Mouse (Mus musculus) neural tube, embryonic 13.5 days (tissue): ENCODE measurements around the gene Vmn1r112. TPM values are rescaled to one million over a fixed set of nuclear protein-coding genes. Genes with fewer than 3 reads are reported as not detected.
"Not testable (repeated sequence)": the region's sequence is repeated elsewhere in the genome, so short reads cannot be mapped to it uniquely, and the experiment has no call there.

Experiments
- ATAC-seq: fragments of 200-750 bp; cut with Nextera tagmentation; 2 replicates; pipeline ENCODE4 v1.8.0; 2017; ENCODE audit warnings: low read depth, mild to moderate bottlenecking, moderate TSS enrichment, moderate library complexity
- H3K27ac ChIP-seq: fragments of 300-500 bp; sonication (generic); replicated peaks from 2 replicates; pipeline ENCODE4 v1.5.1; 2015; ENCODE audit warnings: moderate library complexity, mild to moderate bottlenecking, inconsistent platforms
- H3K27me3 ChIP-seq: fragments of 300-500 bp; sonication (generic); 2 replicates; pipeline ENCODE4 v1.6.1; 2015; ENCODE audit warnings: mild to moderate bottlenecking, inconsistent platforms
- H3K36me3 ChIP-seq: fragments of 300-500 bp; sonication (generic); 2 replicates; pipeline ENCODE4 v1.6.1; 2015; ENCODE audit warnings: mild to moderate bottlenecking, inconsistent platforms
- H3K4me1 ChIP-seq: fragments of 300-500 bp; sonication (generic); replicated peaks from 2 replicates; pipeline ENCODE4 v1.6.1; 2015; ENCODE audit warnings: inconsistent platforms
- H3K4me2 ChIP-seq: fragments of 300-500 bp; sonication (generic); 2 replicates; pipeline ENCODE4 v1.6.1; 2015; ENCODE audit warnings: inconsistent platforms, mild to moderate bottlenecking, moderate library complexity
- H3K4me3 ChIP-seq: fragments of 300-500 bp; sonication (generic); 2 replicates; pipeline ENCODE4 v1.5.1; 2015; ENCODE audit warnings: mild to moderate bottlenecking, inconsistent platforms
- H3K9ac ChIP-seq: fragments of 300-500 bp; sonication (generic); 2 replicates; pipeline ENCODE4 v1.6.1; 2015; ENCODE audit warnings: moderate library complexity, mild to moderate bottlenecking, inconsistent platforms
- H3K9me3 ChIP-seq: fragments of 300-500 bp; sonication (generic); 2 replicates; pipeline ENCODE4 v1.6.1; 2016; ENCODE audit warnings: inconsistent platforms
- WGBS: fragments of 180-500 bp; shearing (Covaris S2); methylation state at CpG from one replicate; pipeline ENCODE4 v1.1.7; 2015; 5-methylcytosine and 5-hydroxymethylcytosine counted together
- polyA plus RNA-seq: library from polyadenylated mRNA; unstranded; fragments of >200 nt; fragmentation: Nextera tagmentation; extraction: Ambion mirVana; gene quantifications from 2 replicates; pipeline ENCODE4 v1.2.1, GENCODE M21; 2015

Gene Vmn1r112
- polyA plus RNA-seq = not detected in 2 replicates

DNA sequence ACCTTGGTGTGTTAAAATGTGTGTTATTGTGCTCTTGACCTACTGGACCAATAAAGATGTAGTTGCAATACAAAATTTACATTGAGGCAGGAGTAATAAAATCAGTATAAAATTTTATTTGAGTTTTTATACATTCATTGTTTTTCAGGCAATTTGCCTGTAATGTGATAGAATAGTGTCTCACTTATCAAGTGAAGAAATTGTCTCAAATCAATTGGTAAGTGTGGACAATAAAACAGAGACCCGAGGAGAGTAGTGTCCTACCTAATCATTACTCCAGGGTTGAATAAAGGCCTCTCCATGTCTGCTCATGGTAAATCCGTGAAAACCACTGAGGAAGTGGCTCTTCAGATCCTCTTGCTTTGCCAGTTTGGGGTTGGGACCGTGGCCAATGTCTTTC is at the start of gene Vmn1r112:
Vmn1r112 (plus strand) TSS at position 301 of the 400 bp plus-strand sequence.
- H3K4me3 ChIP-seq, ATAC-seq, H3K4me2 ChIP-seq, H3K27me3 ChIP-seq, H3K9me3 ChIP-seq, H3K4me1 ChIP-seq, H3K36me3 ChIP-seq, H3K9ac ChIP-seq, H3K27ac ChIP-seq: not testable (repeated sequence)
- no CpG with 5 or more reads among the region's 3 CpGs for WGBS

DNA sequence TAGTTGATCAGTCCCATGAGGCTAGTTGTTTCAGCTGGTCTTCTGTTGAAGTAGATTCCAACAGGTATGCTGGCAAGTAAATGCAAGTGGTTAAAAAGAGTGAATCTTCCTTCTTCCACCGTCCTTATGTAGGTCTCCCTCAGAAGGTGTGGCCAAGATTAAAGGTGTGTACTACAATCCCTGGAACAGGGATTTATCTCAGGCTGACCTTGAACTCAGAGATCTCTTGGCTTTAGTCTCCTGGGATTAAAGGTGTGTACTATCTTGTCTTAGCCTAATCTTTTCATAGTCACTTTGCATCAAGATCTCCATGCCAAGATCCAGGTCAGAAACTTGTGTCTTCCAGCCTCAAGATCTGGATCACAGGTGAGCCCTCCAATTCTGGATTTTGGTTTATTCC is 40.5 kb upstream of the Vmn1r112 start, which contains the start of gene Gm10668:
Gm10668 (minus strand) TSS at position 101 of the 400 bp plus-strand sequence.
- H3K9me3 ChIP-seq, H3K4me3 ChIP-seq: not testable (repeated sequence)
- no CpG with 5 or more reads among the region's 1 CpGs for WGBS

DNA sequence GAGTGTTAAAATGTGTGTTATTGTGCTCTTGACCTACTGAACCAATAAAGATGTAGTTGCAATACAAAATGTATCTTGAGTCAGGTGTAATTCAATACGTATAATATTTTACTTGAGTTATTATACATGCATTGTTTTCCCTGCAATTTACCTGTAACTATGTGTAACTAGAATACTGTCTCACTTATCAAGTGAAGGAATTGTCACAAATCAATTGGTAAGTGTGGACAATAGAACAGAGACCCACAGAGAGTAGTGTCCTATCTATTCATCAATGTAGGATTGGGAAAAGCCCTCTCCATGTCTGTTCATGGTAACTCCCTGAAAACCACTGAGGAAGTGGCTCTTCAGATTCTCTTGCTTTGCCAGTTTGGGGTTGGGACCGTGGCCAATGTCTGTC is 16.0 kb downstream of the Vmn1r112 start, which contains the start of gene Vmn1r113:
Vmn1r113 (plus strand) TSS at position 301 of the 400 bp plus-strand sequence.
- WGBS = 61% methylated on average over 2 of the region's 2 CpGs
- ATAC-seq, H3K9me3 ChIP-seq, H3K4me1 ChIP-seq, H3K4me2 ChIP-seq, H3K9ac ChIP-seq, H3K27ac ChIP-seq, H3K4me3 ChIP-seq, H3K36me3 ChIP-seq, H3K27me3 ChIP-seq: not testable (repeated sequence)

More for the DNA sequence above, 40.5 kb upstream of the Vmn1r112 start, which contains the start of gene Gm10668:
- H3K27ac ChIP-seq, H3K4me2 ChIP-seq, H3K4me1 ChIP-seq, H3K36me3 ChIP-seq, H3K9ac ChIP-seq, H3K27me3 ChIP-seq, ATAC-seq: not testable (repeated sequence)

DNA sequence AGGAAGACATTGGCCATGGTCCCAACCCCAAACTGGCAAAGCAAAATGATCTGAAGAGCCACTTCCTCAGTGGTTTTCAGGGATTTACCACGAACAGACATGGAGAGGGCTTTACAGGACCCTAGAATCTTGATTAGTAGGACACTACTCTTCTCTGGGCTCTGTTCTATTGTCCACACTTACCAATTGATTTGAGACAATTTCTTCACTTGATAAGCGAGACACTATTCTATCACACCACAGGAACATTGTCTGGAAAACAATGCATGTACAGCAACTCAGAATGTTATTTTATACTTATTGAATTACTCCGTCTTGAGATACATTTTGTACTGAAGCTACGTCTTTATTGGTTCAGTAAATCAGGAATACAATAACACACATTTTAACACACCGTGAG is 41.1 kb downstream of the Vmn1r112 start, which contains the start of gene Vmn1r114:
Vmn1r114 (minus strand) TSS at position 101 of the 400 bp plus-strand sequence.
- not testable (repeated sequence) for H3K4me1 ChIP-seq, H3K4me3 ChIP-seq, H3K27ac ChIP-seq, H3K9ac ChIP-seq, H3K27me3 ChIP-seq, H3K4me2 ChIP-seq, ATAC-seq, H3K9me3 ChIP-seq, H3K36me3 ChIP-seq
- WGBS = no CpG with 5 or more reads among the region's 5 CpGs

Other genes with a start within 250 kb of the Vmn1r112 start
- gene Vmn1r104, start 237.3 kb upstream of the Vmn1r112 start, polyA plus RNA-seq = not detected in 2 replicates
- gene Gm5726, start 225.4 kb upstream of the Vmn1r112 start, polyA plus RNA-seq = not detected in 2 replicates
- not detected in 2 replicates for gene Gm4141, start 194.9 kb upstream of the Vmn1r112 start, polyA plus RNA-seq
- gene Gm4513, start 172.2 kb upstream of the Vmn1r112 start, polyA plus RNA-seq = not detected in 2 replicates
- gene Vmn1r107, start 102.3 kb upstream of the Vmn1r112 start, polyA plus RNA-seq = not detected in 2 replicates
- not detected in 2 replicates for gene Vmn1r111, start 68.0 kb upstream of the Vmn1r112 start, polyA plus RNA-seq
- not detected in 2 replicates for gene Gm10668, start 40.6 kb upstream of the Vmn1r112 start, polyA plus RNA-seq
- not detected in 2 replicates for gene Vmn1r113, start 16.1 kb downstream of the Vmn1r112 start, polyA plus RNA-seq
- not detected in 2 replicates for gene Vmn1r114, start 41.0 kb downstream of the Vmn1r112 start, polyA plus RNA-seq
- not detected in 2 replicates for gene Vmn1r115, start 73.8 kb downstream of the Vmn1r112 start, polyA plus RNA-seq
- not detected in 2 replicates for gene Vmn1r116, start 101.1 kb downstream of the Vmn1r112 start, polyA plus RNA-seq
- gene Vmn1r117, start 112.9 kb downstream of the Vmn1r112 start, polyA plus RNA-seq = not detected in 2 replicates
- not detected in 2 replicates for gene Vmn1r118, start 141.2 kb downstream of the Vmn1r112 start, polyA plus RNA-seq
- gene Vmn1r119, start 241.3 kb downstream of the Vmn1r112 start, polyA plus RNA-seq = not detected in 2 replicates